Mouse (Mus musculus) adrenal gland, postnatal 36 days (tissue): ENCODE measurements around the gene 2310002L09Rik. TPM values are rescaled to one million over a fixed set of nuclear protein-coding genes. Genes with fewer than 3 reads are reported as not detected.
"Not testable (repeated sequence)": the region's sequence is repeated elsewhere in the genome, so short reads cannot be mapped to it uniquely, and the experiment has no call there.

Source experiments
- DNase-seq, 2 experiments: peaks; one replicate each; pipeline ENCODE4 v3.0.0; 2021; ENCODE audit warnings: mixed read lengths in 1 of 2
- long read RNA-seq, 2 experiments: library from polyadenylated mRNA; stranded (forward); transcript quantifications; one replicate each; pipeline ENCODE4 v2.0.0; 2021; ENCODE audit warnings: borderline sequencing depth in 2 of 2
- total RNA-seq, 2 experiments: library from RNA; stranded (reverse); gene quantifications; 2 replicates each; pipeline ENCODE4 v1.2.3; 2021

2310002L09Rik gene
- total RNA-seq, result not detected
- long read RNA-seq, experiment 1, partial matches to known transcripts, result 0 of 1 reads
- long read RNA-seq, experiment 1, other reads (novel, unspliced or antisense), result 0 of 1 reads
- long read RNA-seq, experiment 2, result 0 reads

DNA sequence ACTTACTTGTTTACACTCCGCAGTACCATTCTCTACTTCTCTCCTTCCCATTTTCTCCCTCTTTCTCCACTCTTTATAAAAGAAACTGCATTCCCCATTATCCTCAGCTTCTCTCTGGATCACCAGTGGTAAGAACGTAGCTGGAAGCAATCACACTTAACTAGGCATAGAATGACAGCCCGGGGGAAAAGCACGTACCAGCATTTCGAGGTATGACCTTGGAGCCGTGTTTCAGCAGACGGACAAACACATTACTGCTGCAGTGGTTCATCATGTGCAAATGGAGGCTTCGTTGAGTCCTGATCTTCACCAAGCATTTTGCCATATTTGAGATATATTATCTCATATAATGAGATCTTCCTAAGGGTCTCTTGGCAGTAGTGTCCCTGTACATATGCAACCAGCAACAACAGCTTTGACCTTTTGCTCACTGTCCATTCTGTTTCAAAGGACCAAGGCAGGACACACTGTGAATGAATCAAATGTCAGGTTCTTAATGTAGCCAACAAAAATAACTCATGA, at the start of gene 2310002L09Rik:
2310002L09Rik (minus strand) TSS at position 472 of the 522 bp plus-strand sequence.
- DNase-seq, result no peak

DNA sequence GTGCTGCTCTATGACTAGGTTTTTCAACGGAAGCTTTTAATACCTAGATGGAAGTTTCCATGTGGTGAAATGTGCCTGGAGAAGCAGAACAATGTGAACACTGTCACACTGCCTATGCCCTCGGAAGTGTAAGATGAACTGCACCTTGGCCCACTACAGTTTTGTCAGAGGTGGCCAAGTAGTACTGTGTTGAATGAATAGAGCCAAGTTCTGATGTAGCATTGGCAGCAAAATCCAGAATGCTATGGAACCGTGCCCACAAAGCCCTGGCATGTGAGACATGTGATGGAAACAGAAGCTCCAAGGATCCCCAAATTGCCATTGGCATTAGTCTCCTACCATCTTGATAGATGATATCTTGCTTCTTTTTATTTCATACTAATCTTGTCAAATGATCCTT, 29.8 kb upstream of the 2310002L09Rik start:
- no peak for DNase-seq

DNA sequence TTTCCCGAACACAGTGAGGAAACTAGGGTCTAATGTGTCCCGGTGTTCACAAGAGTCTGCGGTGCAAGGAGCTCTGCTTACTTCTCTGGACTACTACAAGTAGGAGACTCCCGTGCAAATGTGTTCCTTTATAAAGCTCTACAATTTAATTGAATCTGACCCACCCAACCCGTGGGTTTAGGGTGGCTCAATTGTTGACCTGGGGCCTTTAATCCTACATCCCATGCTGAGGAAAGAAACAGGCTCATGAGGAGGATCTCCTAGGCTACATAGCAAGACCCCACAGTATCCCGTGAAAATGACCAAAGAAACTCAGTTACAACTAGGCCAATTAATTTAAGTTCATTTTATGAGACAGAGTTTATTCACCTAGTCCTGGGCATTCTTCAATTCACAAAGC, 30.0 kb downstream of the 2310002L09Rik start, which contains the start of gene Gm11756:
Gm11756 (minus strand) TSS at position 101 of the 400 bp plus-strand sequence.
- DNase-seq, result not testable (repeated sequence)

DNA sequence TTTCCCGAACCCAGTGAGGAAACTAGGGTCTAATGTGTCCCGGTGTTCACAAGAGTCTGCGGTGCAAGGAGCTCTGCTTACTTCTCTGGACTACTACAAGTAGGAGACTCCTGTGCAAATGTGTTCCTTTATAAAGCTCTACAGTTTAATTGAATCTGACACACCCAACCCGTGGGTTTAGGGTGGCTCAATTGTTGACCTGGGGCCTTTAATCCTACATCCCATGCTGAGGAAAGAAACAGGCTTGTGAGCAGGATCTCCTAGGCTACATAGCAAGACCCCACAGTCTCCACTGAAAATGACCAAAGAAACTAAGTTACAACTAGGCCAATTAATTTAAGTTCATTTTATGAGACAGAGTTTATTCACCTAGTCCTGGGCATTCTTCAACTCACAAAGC, 44.8 kb downstream of the 2310002L09Rik start, which contains the start of gene Gm13871:
Gm13871 (minus strand) TSS at position 101 of the 400 bp plus-strand sequence.
- not testable (repeated sequence) for DNase-seq

DNA sequence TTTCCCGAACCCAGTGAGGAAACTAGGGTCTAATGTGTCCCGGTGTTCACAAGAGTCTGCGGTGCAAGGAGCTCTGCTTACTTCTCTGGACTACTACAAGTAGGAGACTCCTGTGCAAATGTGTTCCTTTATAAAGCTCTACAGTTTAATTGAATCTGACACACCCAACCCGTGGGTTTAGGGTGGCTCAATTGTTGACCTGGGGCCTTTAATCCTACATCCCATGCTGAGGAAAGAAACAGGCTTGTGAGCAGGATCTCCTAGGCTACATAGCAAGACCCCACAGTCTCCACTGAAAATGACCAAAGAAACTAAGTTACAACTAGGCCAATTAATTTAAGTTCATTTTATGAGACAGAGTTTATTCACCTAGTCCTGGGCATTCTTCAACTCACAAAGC, 59.6 kb downstream of the 2310002L09Rik start, which contains the start of gene Gm11757:
Gm11757 (minus strand) TSS at position 101 of the 400 bp plus-strand sequence.
- DNase-seq, result not testable (repeated sequence)

Other genes with a start within 250 kb of the 2310002L09Rik start
- not detected for gene Rasef, start 159.9 kb downstream of the 2310002L09Rik start, total RNA-seq
- gene Gm11758, start 74.6 kb downstream of the 2310002L09Rik start, total RNA-seq, result not detected
- gene Gm11757, start 59.7 kb downstream of the 2310002L09Rik start, total RNA-seq, result not detected
- not detected for gene Gm13871, start 44.9 kb downstream of the 2310002L09Rik start, total RNA-seq
- not detected for gene Gm11756, start 30.1 kb downstream of the 2310002L09Rik start, total RNA-seq
- gene Frmd3, start 62.6 kb upstream of the 2310002L09Rik start, total RNA-seq, result under 1 TPM; 0.23 to 0.36 TPM